Mouse (Mus musculus): ENCODE measurements around the gene Maf. TPM values are rescaled to one million over a fixed set of nuclear protein-coding genes. Genes with fewer than 3 reads are reported as not detected.

Maf gene
- polyA plus RNA-seq, 1 experiment from 2014 or later = 12.6 TPM

- WGBS = 73% methylated on average over 9 of the region's 9 CpGs
- no peak for ATAC-seq (ENCODE audit: insufficient read depth)
These were observed 20.2 kb downstream of the Maf start for GRCm38 (mm10) chr8:115687349-115687748.

GRCm38 (mm10) chr8:115683309-115683708, 24.3 kb downstream of the Maf start:
- H3K9me3 ChIP-seq (ENCODE audit: low read depth, low read length) = no peaks in the 10 kb centered on the region
- ATAC-seq (ENCODE audit: insufficient read depth) (no peak), DNase-seq (no peak)
- H3K9ac ChIP-seq = no peak overlapping the region
- 51% methylated on average over 7 of the region's 7 CpGs for WGBS
- H3K27ac ChIP-seq (ENCODE audit: low read depth) = no peak overlapping the region
- no peaks in the 10 kb centered on the region for H3K4me1 ChIP-seq (ENCODE audit: insufficient read depth)
- no peak for TF ChIP-seq CTCF (IDR thresholded peaks at IDR 0.05; ENCODE audit: low read depth)
- no peak overlapping the region for H3K4me2 ChIP-seq
- H3K27me3 ChIP-seq (ENCODE audit: insufficient read depth, low read length) = 0 out of 2 replicates have a peak, but pooled peaks cover under 1% of the 10 kb centered on the region
- no peaks in the 10 kb centered on the region for H3K36me3 ChIP-seq (ENCODE audit: insufficient read depth)
- no peak overlapping the region for H3K4me3 ChIP-seq (ENCODE audit: low read depth, low read length)

More at GRCm38 (mm10) chr8:115687349-115687748, 20.2 kb downstream of the Maf start:
- H3K4me1 ChIP-seq (ENCODE audit: insufficient read depth) = no peaks in the 10 kb centered on the region
- DNase-seq = no peak
- no peak overlapping the region for H3K4me2 ChIP-seq
- H3K36me3 ChIP-seq (ENCODE audit: insufficient read depth) = 0 out of 2 replicates have a peak, but pooled peaks cover 4% of the 10 kb centered on the region
- H3K9ac ChIP-seq = no peak overlapping the region
- H3K27me3 ChIP-seq (ENCODE audit: insufficient read depth, low read length) = 0 out of 2 replicates have a peak, but pooled peaks cover 5% of the 10 kb centered on the region
- no peaks in the 10 kb centered on the region for H3K9me3 ChIP-seq (ENCODE audit: low read depth, low read length)
- no peak for TF ChIP-seq CTCF (IDR thresholded peaks at IDR 0.05; ENCODE audit: low read depth)
- no peak overlapping the region for H3K27ac ChIP-seq (ENCODE audit: low read depth)
- no peak overlapping the region for H3K4me3 ChIP-seq (ENCODE audit: low read depth, low read length)

GRCm38 (mm10) chr8:115679539-115679938, 28.1 kb downstream of the Maf start:
- Histone ChIP-seq H3K4me3 (ENCODE audit: low read depth, low read length) (no peak overlapping the region), H3K27me3 (ENCODE audit: insufficient read depth, low read length) (no peaks in the 10 kb centered on the region), H3K9ac (no peak overlapping the region), H3K4me2 (no peak overlapping the region), H3K9me3 (ENCODE audit: low read depth, low read length) (no peaks in the 10 kb centered on the region), H3K4me1 (ENCODE audit: insufficient read depth) (no peaks in the 10 kb centered on the region), H3K27ac (ENCODE audit: low read depth) (no peak overlapping the region), H3K36me3 (ENCODE audit: insufficient read depth) (no peaks in the 10 kb centered on the region)
- WGBS = 62% methylated on average over 7 of the region's 7 CpGs
- ATAC-seq (ENCODE audit: insufficient read depth) (no peak), DNase-seq (no peak)
- TF ChIP-seq CTCF (IDR thresholded peaks at IDR 0.05; ENCODE audit: low read depth) = no peak

- TF ChIP-seq CTCF (IDR thresholded peaks at IDR 0.05; ENCODE audit: low read depth) = no peak
- no peak overlapping the region for H3K4me2 ChIP-seq
- WGBS = 90% methylated on average over 2 of the region's 2 CpGs
- H3K4me1 ChIP-seq (ENCODE audit: insufficient read depth) = no peaks in the 10 kb centered on the region
- no peak overlapping the region for H3K27ac ChIP-seq (ENCODE audit: low read depth)
- DNase-seq = no peak
- H3K36me3 ChIP-seq (ENCODE audit: insufficient read depth) = no peaks in the 10 kb centered on the region
- ATAC-seq (ENCODE audit: insufficient read depth) = no peak
- no peaks in the 10 kb centered on the region for H3K9me3 ChIP-seq (ENCODE audit: low read depth, low read length)
- H3K27me3 ChIP-seq (ENCODE audit: insufficient read depth, low read length) = no peaks in the 10 kb centered on the region
- no peak overlapping the region for H3K9ac ChIP-seq
- H3K4me3 ChIP-seq (ENCODE audit: low read depth, low read length) = no peak overlapping the region
These were observed 42.7 kb downstream of the Maf start for GRCm38 (mm10) chr8:115664866-115665265.

- H3K36me3 ChIP-seq (ENCODE audit: insufficient read depth) = no peaks in the 10 kb centered on the region
- no peaks in the 10 kb centered on the region for H3K4me1 ChIP-seq (ENCODE audit: insufficient read depth)
- no peak overlapping the region for H3K9ac ChIP-seq
- no peaks in the 10 kb centered on the region for H3K27me3 ChIP-seq (ENCODE audit: insufficient read depth, low read length)
- ATAC-seq (ENCODE audit: insufficient read depth) (no peak), DNase-seq (peak; percentile 6)
- no peaks in the 10 kb centered on the region for H3K9me3 ChIP-seq (ENCODE audit: low read depth, low read length)
- H3K4me2 ChIP-seq = no peak overlapping the region
- no peak for TF ChIP-seq CTCF (IDR thresholded peaks at IDR 0.05; ENCODE audit: low read depth)
- WGBS = 51% methylated on average over 3 of the region's 3 CpGs
- H3K4me3 ChIP-seq (ENCODE audit: low read depth, low read length) = no peak overlapping the region
- no peak overlapping the region for H3K27ac ChIP-seq (ENCODE audit: low read depth)
These were observed 57.5 kb downstream of the Maf start for GRCm38 (mm10) chr8:115650110-115650521.

- DNase-seq (no peak), ATAC-seq (ENCODE audit: insufficient read depth) (no peak)
- Histone ChIP-seq H3K4me2 (no peak overlapping the region), H3K4me1 (ENCODE audit: insufficient read depth) (no peaks in the 10 kb centered on the region), H3K27me3 (ENCODE audit: insufficient read depth, low read length) (no peaks in the 10 kb centered on the region), H3K9me3 (ENCODE audit: low read depth, low read length) (no peaks in the 10 kb centered on the region), H3K36me3 (ENCODE audit: insufficient read depth) (no peaks in the 10 kb centered on the region), H3K27ac (ENCODE audit: low read depth) (no peak overlapping the region), H3K9ac (no peak overlapping the region), H3K4me3 (ENCODE audit: low read depth, low read length) (no peak overlapping the region)
- 94% methylated on average over 1 of the region's 1 CpGs for WGBS
- no peak for TF ChIP-seq CTCF (IDR thresholded peaks at IDR 0.05; ENCODE audit: low read depth)
These were observed 62.5 kb downstream of the Maf start for GRCm38 (mm10) chr8:115645139-115645538.

GRCm38 (mm10) chr8:115641936-115642335, 65.7 kb downstream of the Maf start:
- DNase-seq (no peak), ATAC-seq (ENCODE audit: insufficient read depth) (no peak)
- Histone ChIP-seq H3K9me3 (ENCODE audit: low read depth, low read length) (no peaks in the 10 kb centered on the region), H3K9ac (no peak overlapping the region), H3K27me3 (ENCODE audit: insufficient read depth, low read length) (no peaks in the 10 kb centered on the region), H3K4me1 (ENCODE audit: insufficient read depth) (no peaks in the 10 kb centered on the region), H3K36me3 (ENCODE audit: insufficient read depth) (no peaks in the 10 kb centered on the region), H3K4me3 (ENCODE audit: low read depth, low read length) (no peak overlapping the region), H3K27ac (ENCODE audit: low read depth) (no peak overlapping the region), H3K4me2 (no peak overlapping the region)
- 82% methylated on average over 5 of the region's 5 CpGs for whole genome bisulfite sequencing
- TF ChIP-seq CTCF (IDR thresholded peaks at IDR 0.05; ENCODE audit: low read depth) = no peak

- Histone ChIP-seq H3K4me2 (no peak overlapping the region), H3K9me3 (ENCODE audit: low read depth, low read length) (no peaks in the 10 kb centered on the region), H3K4me1 (ENCODE audit: insufficient read depth) (no peaks in the 10 kb centered on the region), H3K36me3 (ENCODE audit: insufficient read depth) (no peaks in the 10 kb centered on the region), H3K4me3 (ENCODE audit: low read depth, low read length) (no peak overlapping the region), H3K27ac (ENCODE audit: low read depth) (no peak overlapping the region), H3K27me3 (ENCODE audit: insufficient read depth, low read length) (no peaks in the 10 kb centered on the region), H3K9ac (no peak overlapping the region)
- TF ChIP-seq CTCF (IDR thresholded peaks at IDR 0.05; ENCODE audit: low read depth) = no peak
- 67% methylated on average over 5 of the region's 5 CpGs for WGBS
- ATAC-seq (ENCODE audit: insufficient read depth) (no peak), DNase-seq (no peak)
These were observed 67.6 kb downstream of the Maf start for GRCm38 (mm10) chr8:115639951-115640350.

Measured in lung, embryonic 14.5 days (tissue).